Mouse (Mus musculus) MEL (cell line): ENCODE data around the gene Ube2m. TPM values are rescaled to one million over a fixed set of nuclear protein-coding genes. Genes with fewer than 3 reads are reported as not detected.

Experiments used
- DNase-seq: peaks from one replicate; pipeline ENCODE4 v3.0.0; 2011; ENCODE audit warnings: low read depth, low spot score
- H3K27ac ChIP-seq: 2 replicates; pipeline ENCODE4 v1.5.1; 2012; ENCODE audit warnings: low read depth, mild to moderate bottlenecking, control low read depth, low read length, moderate library complexity; ENCODE audit not compliant: control insufficient read depth
- H3K27me3 ChIP-seq, 2 experiments: fragments of 150-350 bp in 1 of 2; sonication (generic) in 1 of 2; 2 replicates each; pipeline ENCODE4 v1.6.1; 2012; ENCODE audit warnings: low read length in 2 of 2, mild to moderate bottlenecking in 2 of 2, improper control_type of control experiment in 1 of 2, moderate library complexity in 1 of 2; ENCODE audit not compliant: insufficient read depth in 2 of 2, control insufficient read depth in 1 of 2
- H3K36me3 ChIP-seq, 2 experiments: 2 replicates each; pipeline ENCODE4 v1.6.1; 2012 to 2014; ENCODE audit warnings: low read length in 2 of 2, improper control_type of control experiment in 1 of 2, inconsistent platforms in 1 of 2, mild to moderate bottlenecking in 1 of 2; ENCODE audit not compliant: insufficient read depth in 2 of 2, control insufficient read depth in 1 of 2
- H3K4me1 ChIP-seq, 2 experiments: fragments of 150-350 bp in 1 of 2; sonication (generic) in 1 of 2; 2 replicates each; pipeline ENCODE4 v1.6.1; 2012; ENCODE audit warnings: low read length in 2 of 2, improper control_type of control experiment in 1 of 2, mild to moderate bottlenecking in 1 of 2; ENCODE audit not compliant: insufficient read depth in 2 of 2, control insufficient read depth in 1 of 2
- H3K4me3 ChIP-seq, 2 experiments: fragments of 150-350 bp in 1 of 2; sonication (generic) in 1 of 2; 2 replicates each; pipeline ENCODE4 v1.5.1; 2012; ENCODE audit warnings: low read depth in 2 of 2, low read length in 2 of 2, mild to moderate bottlenecking in 2 of 2, moderate library complexity in 2 of 2, control low read depth in 1 of 2, improper control_type of control experiment in 1 of 2; ENCODE audit not compliant: control insufficient read depth in 1 of 2, insufficient read depth in 1 of 2
- H3K79me2 ChIP-seq: 2 replicates; pipeline ENCODE4 v1.6.1; 2012; ENCODE audit warnings: mild to moderate bottlenecking, low read length, moderate library complexity; ENCODE audit not compliant: control insufficient read depth, poor library complexity, insufficient read depth
- H3K9ac ChIP-seq: 2 replicates; pipeline ENCODE4 v1.6.1; 2012; ENCODE audit warnings: low read depth, mild to moderate bottlenecking, control low read depth, low read length, moderate library complexity; ENCODE audit not compliant: control insufficient read depth, poor library complexity, severe bottlenecking
- H3K9me3 ChIP-seq: fragments of 150-350 bp; sonication (generic); replicated peaks from 2 replicates; pipeline ENCODE4 v1.6.1; 2012; ENCODE audit warnings: mild to moderate bottlenecking, low read length, improper control_type of control experiment, moderate library complexity; ENCODE audit not compliant: insufficient read depth
- BHLHE40 ChIP-seq: IDR thresholded peaks from 2 replicates; pipeline ENCODE4 v1.6.1; 2012; ENCODE audit warnings: low read depth, mild to moderate bottlenecking, inconsistent platforms, low read length, improper control_type of control experiment, borderline replicate concordance
- CHD1 ChIP-seq: IDR thresholded peaks from 2 replicates; pipeline ENCODE4 v1.6.1; 2012; ENCODE audit warnings: low read depth, mild to moderate bottlenecking, inconsistent platforms, low read length, improper control_type of control experiment
- CHD2 ChIP-seq: IDR thresholded peaks from 2 replicates; pipeline ENCODE4 v1.6.1; 2011; ENCODE audit warnings: low read length, improper control_type of control experiment
- GABPA ChIP-seq: IDR thresholded peaks from 2 replicates; pipeline ENCODE4 v1.6.1; 2012; ENCODE audit warnings: low read depth, mild to moderate bottlenecking, inconsistent platforms, low read length, improper control_type of control experiment, moderate library complexity
- GATA1 ChIP-seq: IDR thresholded peaks from 2 replicates; pipeline ENCODE4 v1.6.1; 2011; ENCODE audit warnings: low read depth, low read length, improper control_type of control experiment
- HCFC1 ChIP-seq: IDR thresholded peaks from 2 replicates; pipeline ENCODE4 v1.6.1; 2012; ENCODE audit warnings: low read depth, mild to moderate bottlenecking, inconsistent platforms, low read length, improper control_type of control experiment, moderate library complexity
- KAT2A ChIP-seq: conservative IDR thresholded peaks from 2 replicates; pipeline ENCODE4 v1.6.1; 2012; ENCODE audit warnings: low read depth, low read length, improper control_type of control experiment, inconsistent platforms
- MAX ChIP-seq: IDR thresholded peaks from 2 replicates; pipeline ENCODE4 v1.6.1; 2011; ENCODE audit warnings: low read length, improper control_type of control experiment
- MAZ ChIP-seq: IDR thresholded peaks from 2 replicates; pipeline ENCODE4 v1.6.1; 2012; ENCODE audit warnings: low read depth, mild to moderate bottlenecking, inconsistent platforms, low read length, improper control_type of control experiment
- MYB ChIP-seq: IDR thresholded peaks from 2 replicates; pipeline ENCODE4 v1.6.1; 2011; ENCODE audit warnings: mild to moderate bottlenecking, low read depth, low read length, improper control_type of control experiment
- NRF1 ChIP-seq: IDR thresholded peaks from 2 replicates; pipeline ENCODE4 v1.6.1; 2014; ENCODE audit warnings: low read depth, mild to moderate bottlenecking, inconsistent platforms, low read length, improper control_type of control experiment, moderate library complexity; ENCODE audit not compliant: poor library complexity, insufficient read depth, severe bottlenecking
- POLR2AphosphoS5 ChIP-seq: IDR thresholded peaks from 2 replicates; pipeline ENCODE4 v1.6.1; 2012; ENCODE audit warnings: low read depth, borderline replicate concordance, mild to moderate bottlenecking, inconsistent platforms, low read length, moderate library complexity, mixed read lengths
- SIN3A ChIP-seq: IDR thresholded peaks from 2 replicates; pipeline ENCODE4 v1.6.1; 2012; ENCODE audit warnings: low read length, improper control_type of control experiment, inconsistent platforms
- SMC3 ChIP-seq: IDR thresholded peaks from 2 replicates; pipeline ENCODE4 v1.6.1; 2011; ENCODE audit warnings: low read depth, low read length, improper control_type of control experiment
- TAL1 ChIP-seq: IDR thresholded peaks from 2 replicates; pipeline ENCODE4 v1.6.1; 2012; ENCODE audit warnings: mild to moderate bottlenecking, inconsistent platforms, low read length, moderate library complexity, mixed read lengths
- TBP ChIP-seq: IDR thresholded peaks from 2 replicates; pipeline ENCODE4 v1.8.0; 2011; ENCODE audit warnings: low read depth, low read length, improper control_type of control experiment
- TCF12 ChIP-seq: IDR thresholded peaks from 2 replicates; pipeline ENCODE4 v1.6.1; 2014; ENCODE audit warnings: low read depth, mild to moderate bottlenecking, inconsistent platforms, low read length, improper control_type of control experiment, moderate library complexity
- UBTF ChIP-seq: IDR thresholded peaks from 2 replicates; pipeline ENCODE4 v1.6.1; 2012; ENCODE audit warnings: low read depth, mild to moderate bottlenecking, inconsistent platforms, low read length, improper control_type of control experiment, moderate library complexity, borderline replicate concordance; ENCODE audit not compliant: insufficient read depth
- USF2 ChIP-seq, 2 experiments: IDR thresholded peaks; 2 replicates each; pipeline ENCODE4 v1.6.1; 2011 to 2012; ENCODE audit warnings: improper control_type of control experiment in 2 of 2, low read length in 2 of 2, borderline replicate concordance in 1 of 2, inconsistent platforms in 1 of 2, low read depth in 1 of 2, mild to moderate bottlenecking in 1 of 2; ENCODE audit not compliant: insufficient read depth in 1 of 2
- ZC3H11A ChIP-seq: IDR thresholded peaks from 2 replicates; pipeline ENCODE4 v1.6.1; 2012; ENCODE audit warnings: low read depth, mild to moderate bottlenecking, inconsistent platforms, low read length, improper control_type of control experiment
- ZNF384 ChIP-seq: IDR thresholded peaks from 2 replicates; pipeline ENCODE4 v1.6.1; 2012; ENCODE audit warnings: low read depth, mild to moderate bottlenecking, inconsistent platforms, low read length, improper control_type of control experiment
- polyA plus RNA-seq, 2 experiments: library from polyadenylated mRNA; stranded (reverse) in 1 of 2; unstranded in 1 of 2; fragments of >175 nt in 1 of 2; fragments of >200 nt in 1 of 2; gene quantifications; 2 replicates each; pipeline versions ENCODE4 v1.2.1 to v1.2.4; 2012; ENCODE audit warnings: low replicate concordance in 2 of 2, low read depth in 1 of 2; ENCODE audit not compliant: insufficient read length in 2 of 2, insufficient read depth in 1 of 2, missing spikeins in 1 of 2
- total RNA-seq: library from RNA; depleted of rRNA; stranded (reverse); fragments of 300-350 nt; gene quantifications from 2 replicates; pipeline ENCODE4 v1.2.3, GENCODE M21; 2012

The Ube2m gene
- total and polyA plus RNA-seq, 3 experiments = 134 to 336 TPM; not detected in 1

GRCm38 (mm10) chr7:12987409-12988189 is 50.5 kb downstream of the Ube2m start:
- Histone ChIP-seq H3K4me3 (no peak overlapping the region), H3K27ac (no peak overlapping the region), H3K9me3 (no peaks in the 10 kb centered on the region), H3K27me3 (no peaks in the 10 kb centered on the region), H3K4me1 (peaks cover 2 to 8% of the 10 kb centered on the region in 2 experiments; a peak in 3 of 4 replicates), H3K9ac (no peak overlapping the region)
- DNase-seq = peak; percentile 37
- TF ChIP-seq GATA1 (peak; percentile 55; the same call in 1 of the 2 replicates), ZNF384 (no peak)
- TF ChIP-seq, all 39 proteins: peak for 1
- Histone ChIP-seq H3K79me2 (no peaks in the 10 kb centered on the region), H3K36me3 (peaks cover 0 to 2% of the 10 kb centered on the region in 2 experiments; a peak in 2 of 4 replicates)

DNA sequence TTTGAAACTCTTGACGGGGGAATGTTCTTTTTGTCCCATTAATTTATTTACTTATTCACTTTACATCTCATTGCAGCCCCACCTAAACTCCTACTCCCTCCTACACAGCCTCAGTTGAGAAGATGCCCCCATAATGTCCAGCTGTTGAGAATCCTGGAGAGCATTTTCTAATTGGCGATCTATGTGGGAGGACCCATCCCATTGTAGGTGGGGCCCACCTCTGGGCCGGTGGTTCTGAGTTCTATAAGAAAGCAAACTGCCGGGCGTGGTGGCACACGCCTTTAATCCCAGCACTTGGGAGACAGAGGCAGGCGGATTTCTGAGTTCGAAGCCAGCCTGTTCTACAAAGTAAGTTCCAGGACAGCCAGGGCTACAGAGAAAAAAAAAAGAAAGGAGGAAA is 51.2 kb downstream of the Ube2m start:
- no peak for DNase-seq
- no peaks in the 10 kb centered on the region for H3K27me3 ChIP-seq
- H3K36me3 ChIP-seq = peaks cover 0 to 2% of the 10 kb centered on the region in 2 experiments; a peak in 2 of 4 replicates
- no peak overlapping the region for H3K4me3 ChIP-seq
- no peaks in the 10 kb centered on the region for H3K79me2 ChIP-seq
- H3K4me1 ChIP-seq = peaks cover 2 to 8% of the 10 kb centered on the region in 2 experiments; a peak in 3 of 4 replicates
- no peak overlapping the region for H3K9ac ChIP-seq
- no peak for TF ChIP-seq TAL1
- TF ChIP-seq MAZ = no peak
- TF ChIP-seq POLR2AphosphoS5 = no peak
- TF ChIP-seq GATA1 = no peak
- TF ChIP-seq MAX = no peak
- TF ChIP-seq KAT2A = no peak
- no peak for TF ChIP-seq CHD2
- TF ChIP-seq SIN3A = no peak
- TF ChIP-seq MYB = no peak
- TF ChIP-seq GABPA = no peak
- no peak for TF ChIP-seq UBTF
- no peak for TF ChIP-seq CHD1
- H3K27ac ChIP-seq = no peak overlapping the region
- H3K9me3 ChIP-seq = no peaks in the 10 kb centered on the region

DNA sequence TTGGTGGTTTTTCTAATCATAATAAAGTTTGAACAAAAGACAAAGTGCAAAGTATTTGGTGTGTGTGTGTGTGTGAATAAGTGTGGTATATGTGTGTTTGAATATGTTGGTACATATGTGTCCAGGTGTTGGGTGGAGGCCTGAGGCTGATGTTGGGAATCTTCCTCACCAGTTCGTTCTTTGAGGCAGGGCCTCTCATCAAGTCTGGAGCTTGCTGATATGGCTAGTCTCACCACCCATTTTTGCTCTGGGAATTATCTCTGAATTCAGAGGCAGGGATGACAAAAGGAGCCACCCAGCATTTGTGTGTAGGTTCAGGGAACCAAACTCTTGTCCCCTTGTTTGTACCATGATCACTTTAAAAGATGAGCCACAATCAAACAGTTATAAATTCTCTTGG is 52.4 kb downstream of the Ube2m start:
- H3K27ac ChIP-seq = no peak overlapping the region
- H3K9ac ChIP-seq = no peak overlapping the region
- no peak for TF ChIP-seq TCF12
- TF ChIP-seq HCFC1 = no peak
- TF ChIP-seq BHLHE40 = no peak
- no peak for TF ChIP-seq GABPA
- no peak for TF ChIP-seq NRF1
- TF ChIP-seq ZC3H11A = no peak
- TF ChIP-seq USF2 (IDR thresholded peaks at IDR 0.05; ENCODE audit: borderline replicate concordance in 1 of 2, insufficient read depth in 1 of 2, low read depth in 1 of 2, low read length in 2 of 2) = no peak
- no peak for TF ChIP-seq MAZ
- no peak for TF ChIP-seq SMC3
- TF ChIP-seq ZNF384 = no peak
- no peak for TF ChIP-seq TBP
- no peaks in the 10 kb centered on the region for H3K79me2 ChIP-seq
- no peak for DNase-seq
- H3K27me3 ChIP-seq = no peaks in the 10 kb centered on the region
- peaks cover 2 to 8% of the 10 kb centered on the region in 2 experiments; a peak in 3 of 4 replicates for H3K4me1 ChIP-seq
- H3K36me3 ChIP-seq = peaks cover 0 to 2% of the 10 kb centered on the region in 2 experiments; a peak in 2 of 4 replicates
- no peaks in the 10 kb centered on the region for H3K9me3 ChIP-seq
- H3K4me3 ChIP-seq = no peak overlapping the region
